Mouse (Mus musculus) gastrocnemius, postnatal 36 days (tissue): Measurements from ENCODE around the gene Tas2r114. TPM values are rescaled to one million over a fixed set of nuclear protein-coding genes. Genes with fewer than 3 reads are reported as not detected.

ENCODE experiments used
- DNase-seq, 2 experiments: peaks; one replicate each; pipeline ENCODE4 v3.0.0; 2022
- intact Hi-C: fragments of 180-260 bp; cut with DNase I; formaldehyde crosslinking; loops from one replicate; pipeline ENCODE4 v1.15.1; 2025
- long read RNA-seq, 2 experiments: library from polyadenylated mRNA; stranded (forward); transcript quantifications; one replicate each; pipeline ENCODE4 v2.0.0; 2021
- total RNA-seq, 2 experiments: library from RNA; stranded (reverse); gene quantifications; 2 replicates each; pipeline ENCODE4 v1.2.3; 2021

Gene Tas2r114
- total RNA-seq = not detected
- long read RNA-seq, experiment 1 = 0 reads
- long read RNA-seq, experiment 2 = 0 reads

- intact Hi-C loops = no loop called here
- no peak for DNase-seq
Observed at GRCm38 (mm10) chr6:131689963-131690362, at the start of gene Tas2r114. Gene Tas2r114 (minus strand): TSS chr6:131690063.

DNA sequence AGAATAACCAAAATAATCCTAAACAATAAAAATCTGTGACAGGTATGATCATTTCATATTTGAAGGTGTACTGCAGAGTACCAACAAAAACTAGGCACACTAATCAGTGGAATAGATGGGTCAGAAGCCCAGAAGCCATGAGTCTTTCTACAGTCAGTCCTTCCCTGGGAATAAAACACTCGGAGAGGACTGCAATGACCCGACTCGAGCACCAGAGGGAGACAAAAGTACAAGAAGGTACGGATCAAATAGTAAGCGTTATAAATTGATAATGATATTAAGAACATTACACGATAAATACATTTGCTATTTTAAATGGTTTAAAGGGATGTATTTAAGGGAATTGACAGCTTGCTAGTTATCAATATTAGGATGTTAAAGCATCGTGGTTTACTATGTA is 22.9 kb upstream of the Tas2r114 start:
- intact Hi-C loops = no loop called here
- no peak for DNase-seq

GRCm38 (mm10) chr6:131687395-131687794 is 2.5 kb downstream of the Tas2r114 start, which contains the start of gene Tas2r105:
Gene Tas2r105 (minus strand): TSS chr6:131687495.
- no peak for DNase-seq
- intact Hi-C loops = no loop called here

- intact Hi-C loops = no loop called here
- DNase-seq = no peak
Observed at GRCm38 (mm10) chr6:131685644-131686043, 4.2 kb downstream of the Tas2r114 start, which contains the start of gene Tas2r104. Gene Tas2r104 (minus strand): TSS chr6:131685744.

- DNase-seq = no peak
- intact Hi-C loops = no loop called here
Observed at GRCm38 (mm10) chr6:131678786-131679185, 11.1 kb downstream of the Tas2r114 start, which contains the start of gene Tas2r106. Gene Tas2r106 (minus strand): TSS chr6:131678886.

DNA sequence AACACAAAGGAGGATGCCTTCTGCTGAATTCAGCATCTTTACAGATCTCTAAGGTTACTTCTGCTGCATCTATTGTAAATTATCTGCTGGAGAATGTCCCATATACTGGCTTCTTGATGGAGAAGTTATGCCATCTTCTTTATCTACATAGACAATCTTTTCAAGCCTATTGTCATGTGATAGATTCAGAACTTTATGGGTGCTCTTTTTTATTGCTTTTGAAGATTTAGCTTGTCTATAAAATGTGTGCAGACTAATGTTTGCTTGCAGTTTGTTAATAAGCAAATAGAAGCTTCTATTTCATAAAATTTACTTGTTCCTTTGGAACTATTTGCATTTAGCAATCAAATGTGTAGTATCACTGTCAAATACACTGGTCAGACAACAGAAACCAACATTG is 29.8 kb downstream of the Tas2r114 start, which contains the start of gene Tas2r107:
Gene Tas2r107 (minus strand): TSS at position 101 of the 400 bp plus-strand sequence.
- intact Hi-C loops = no loop called here
- DNase-seq = no peak

Other genes starting within 250 kb of the Tas2r114 start
- not detected for gene 5430401F13Rik, start 203.7 kb downstream of the Tas2r114 start, total RNA-seq
- not detected for gene Gm6619, start 203.7 kb downstream of the Tas2r114 start, total RNA-seq
- gene Tas2r130, start 59.2 kb downstream of the Tas2r114 start, total RNA-seq = not detected
- not detected for gene Tas2r107, start 29.9 kb downstream of the Tas2r114 start, total RNA-seq
- gene Tas2r106, start 11.2 kb downstream of the Tas2r114 start, total RNA-seq = not detected
- not detected for gene Tas2r104, start 4.3 kb downstream of the Tas2r114 start, total RNA-seq
- not detected for gene Tas2r105, start 2.6 kb downstream of the Tas2r114 start, total RNA-seq